Mouse (Mus musculus): ENCODE data around the gene Ifngr2. TPM values are rescaled to one million over a fixed set of nuclear protein-coding genes. Genes with fewer than 3 reads are reported as not detected.

Gene Ifngr2
- 30.0 and 31.0 TPM in 2 replicates for polyA plus RNA-seq (2012; rRNA removed; ENCODE audit: low replicate concordance)

GRCm38 (mm10) chr16:91546836-91547741 is at the start of gene Ifngr2:
TSS of gene Ifngr2 (plus strand) at chr16:91547072.

GRCm38 (mm10) chr16:91597672-91598010 is 50.8 kb downstream of the Ifngr2 start, which contains the start of gene Tmem50b:
TSS of gene Tmem50b (minus strand) at chr16:91597800.

Other genes starting within 250 kb of the Ifngr2 start
- gene Ifnar2, start 174.3 kb upstream of the Ifngr2 start, polyA plus RNA-seq (2012; rRNA removed; ENCODE audit: low replicate concordance) = 92.6 and 143 TPM in 2 replicates
- not detected in 2 replicates for gene Gm21970, start 155.4 kb upstream of the Ifngr2 start, polyA plus RNA-seq (2012; rRNA removed; ENCODE audit: low replicate concordance)
- gene Il10rb, start 140.9 kb upstream of the Ifngr2 start, polyA plus RNA-seq (2012; rRNA removed; ENCODE audit: low replicate concordance) = 42.5 and 58.3 TPM in 2 replicates
- 33.9 and 38.6 TPM in 2 replicates for gene Ifnar1, start 61.8 kb upstream of the Ifngr2 start, polyA plus RNA-seq (2012; rRNA removed; ENCODE audit: low replicate concordance)
- gene Tmem50b, start 50.7 kb downstream of the Ifngr2 start, polyA plus RNA-seq (2012; rRNA removed; ENCODE audit: low replicate concordance) = 51.3 and 70.5 TPM in 2 replicates
- gene Dnajc28, start 72.0 kb downstream of the Ifngr2 start, polyA plus RNA-seq (2012; rRNA removed; ENCODE audit: low replicate concordance) = 2.6 and 3.0 TPM in 2 replicates
- 27.3 and 52.4 TPM in 2 replicates for gene Gart, start 99.9 kb downstream of the Ifngr2 start, polyA plus RNA-seq (2012; rRNA removed; ENCODE audit: low replicate concordance)
- gene Son, start 100.4 kb downstream of the Ifngr2 start, polyA plus RNA-seq (2012; rRNA removed; ENCODE audit: low replicate concordance) = 133 and 191 TPM in 2 replicates
- 4.7 and 9.0 TPM in 2 replicates for gene Donson, start 141.7 kb downstream of the Ifngr2 start, polyA plus RNA-seq (2012; rRNA removed; ENCODE audit: low replicate concordance)
- 31.1 and 37.4 TPM in 2 replicates for gene Cryzl1, start 181.9 kb downstream of the Ifngr2 start, polyA plus RNA-seq (2012; rRNA removed; ENCODE audit: low replicate concordance)
- gene Itsn1, start 182.2 kb downstream of the Ifngr2 start, polyA plus RNA-seq (2012; rRNA removed; ENCODE audit: low replicate concordance) = 51.2 and 52.6 TPM in 2 replicates